Mouse (Mus musculus): ENCODE data around the gene BC030867. TPM values are rescaled to one million over a fixed set of nuclear protein-coding genes. Genes with fewer than 3 reads are reported as not detected.
A peak's percentile ranks its signal among the peaks of the same experiment; 100 is the strongest.

Gene BC030867
- polyA plus RNA-seq, 1 experiment from 2014 or later, result 6.3 TPM

GRCm38 (mm10) chr11:102258095-102258494 is 9.4 kb downstream of the BC030867 start:
- H3K4me3 ChIP-seq (ENCODE audit: low read depth, low read length), result no peak overlapping the region
- ATAC-seq (no peak), DNase-seq (ENCODE audit: low spot score) (no peak)
- H3K9me3 ChIP-seq (replicated peaks; ENCODE audit: control insufficient read depth, low read length), result no peaks in the 10 kb centered on the region
- H3K36me3 ChIP-seq (ENCODE audit: control insufficient read depth, insufficient read depth, low read length), result peaks cover 22% of the 10 kb centered on the region
- no peaks in the 10 kb centered on the region for H3K4me1 ChIP-seq (ENCODE audit: control insufficient read depth, insufficient read depth, low read length)
- H3K27me3 ChIP-seq (replicated peaks; ENCODE audit: control insufficient read depth, insufficient read depth, low read length), result no peaks in the 10 kb centered on the region
- H3K27ac ChIP-seq (ENCODE audit: low read depth, low read length), result 0 out of 2 replicates have a peak overlapping the region, but pooled peaks have one; percentile 21
- 83% methylated on average over 6 of the region's 6 CpGs for WGBS
- no peak overlapping the region for H3K4me2 ChIP-seq (ENCODE audit: low read length)
- H3K9ac ChIP-seq (ENCODE audit: low read length), result no peak overlapping the region

- no peak for ATAC-seq
- no peaks in the 10 kb centered on the region for H3K9me3 ChIP-seq (replicated peaks; ENCODE audit: control insufficient read depth, low read length)
- WGBS, result 89% methylated on average over 3 of the region's 3 CpGs
Measured at GRCm38 (mm10) chr11:102258521-102258920, 9.8 kb downstream of the BC030867 start.

GRCm38 (mm10) chr11:102263211-102263610 is 14.5 kb downstream of the BC030867 start:
- H3K36me3 ChIP-seq (ENCODE audit: control insufficient read depth, insufficient read depth, low read length), result peaks cover 18% of the 10 kb centered on the region
- no peak overlapping the region for H3K4me2 ChIP-seq (ENCODE audit: low read length)
- no peak overlapping the region for H3K4me3 ChIP-seq (ENCODE audit: low read depth, low read length)
- DNase-seq (ENCODE audit: low spot score) (no peak), ATAC-seq (no peak)
- H3K4me1 ChIP-seq (ENCODE audit: control insufficient read depth, insufficient read depth, low read length), result 0 out of 2 replicates have a peak, but pooled peaks cover 4% of the 10 kb centered on the region
- WGBS, result 90% methylated on average over 7 of the region's 7 CpGs
- H3K27me3 ChIP-seq (replicated peaks; ENCODE audit: control insufficient read depth, insufficient read depth, low read length), result no peaks in the 10 kb centered on the region
- no peaks in the 10 kb centered on the region for H3K9me3 ChIP-seq (replicated peaks; ENCODE audit: control insufficient read depth, low read length)
- no peak overlapping the region for H3K9ac ChIP-seq (ENCODE audit: low read length)
- H3K27ac ChIP-seq (ENCODE audit: low read depth, low read length), result no peak overlapping the region

More at GRCm38 (mm10) chr11:102258521-102258920, 9.8 kb downstream of the BC030867 start:
- Histone ChIP-seq H3K4me1 (ENCODE audit: control insufficient read depth, insufficient read depth, low read length) (no peaks in the 10 kb centered on the region), H3K36me3 (ENCODE audit: control insufficient read depth, insufficient read depth, low read length) (peaks cover 22% of the 10 kb centered on the region), H3K27ac (ENCODE audit: low read depth, low read length) (no peak overlapping the region), H3K27me3 (replicated peaks; ENCODE audit: control insufficient read depth, insufficient read depth, low read length) (no peaks in the 10 kb centered on the region), H3K9ac (ENCODE audit: low read length) (no peak overlapping the region), H3K4me3 (ENCODE audit: low read depth, low read length) (no peak overlapping the region), H3K4me2 (ENCODE audit: low read length) (no peak overlapping the region)
- DNase-seq (ENCODE audit: low spot score), result no peak

- no peak overlapping the region for H3K27ac ChIP-seq (ENCODE audit: low read depth, low read length)
- H3K9me3 ChIP-seq (replicated peaks; ENCODE audit: control insufficient read depth, low read length), result no peaks in the 10 kb centered on the region
- ATAC-seq (no peak), DNase-seq (ENCODE audit: low spot score) (no peak)
- H3K36me3 ChIP-seq (ENCODE audit: control insufficient read depth, insufficient read depth, low read length), result peaks cover 11% of the 10 kb centered on the region
- no peak overlapping the region for H3K4me3 ChIP-seq (ENCODE audit: low read depth, low read length)
- 62% methylated on average over 14 of the region's 14 CpGs for WGBS
- H3K27me3 ChIP-seq (replicated peaks; ENCODE audit: control insufficient read depth, insufficient read depth, low read length), result no peaks in the 10 kb centered on the region
- H3K4me1 ChIP-seq (ENCODE audit: control insufficient read depth, insufficient read depth, low read length), result 0 out of 2 replicates have a peak, but pooled peaks cover 4% of the 10 kb centered on the region
- H3K9ac ChIP-seq (ENCODE audit: low read length), result no peak overlapping the region
- H3K4me2 ChIP-seq (ENCODE audit: low read length), result no peak overlapping the region
Measured at GRCm38 (mm10) chr11:102265816-102266215, 17.1 kb downstream of the BC030867 start.

GRCm38 (mm10) chr11:102266631-102267355 is 18.1 kb downstream of the BC030867 start:
- Histone ChIP-seq H3K9ac (ENCODE audit: low read length) (no peak overlapping the region), H3K4me1 (ENCODE audit: control insufficient read depth, insufficient read depth, low read length) (0 out of 2 replicates have a peak, but pooled peaks cover 4% of the 10 kb centered on the region), H3K4me2 (ENCODE audit: low read length) (no peak overlapping the region), H3K27ac (ENCODE audit: low read depth, low read length) (0 out of 2 replicates have a peak overlapping the region, but pooled peaks have one; percentile 33), H3K9me3 (replicated peaks; ENCODE audit: control insufficient read depth, low read length) (no peaks in the 10 kb centered on the region), H3K36me3 (ENCODE audit: control insufficient read depth, insufficient read depth, low read length) (peaks cover 9% of the 10 kb centered on the region), H3K27me3 (replicated peaks; ENCODE audit: control insufficient read depth, insufficient read depth, low read length) (no peaks in the 10 kb centered on the region), H3K4me3 (ENCODE audit: low read depth, low read length) (no peak overlapping the region)
- no peak for DNase-seq (ENCODE audit: low spot score)
- ATAC-seq, result peak; percentile 29; the same call in 1 of the 2 replicates
- WGBS, result 81% methylated on average over 8 of the region's 8 CpGs

- Histone ChIP-seq H3K27ac (ENCODE audit: low read depth, low read length) (0 out of 2 replicates have a peak overlapping the region, but pooled peaks have one; percentile 33), H3K4me1 (ENCODE audit: control insufficient read depth, insufficient read depth, low read length) (0 out of 2 replicates have a peak, but pooled peaks cover 4% of the 10 kb centered on the region), H3K9me3 (replicated peaks; ENCODE audit: control insufficient read depth, low read length) (no peaks in the 10 kb centered on the region), H3K4me3 (ENCODE audit: low read depth, low read length) (no peak overlapping the region), H3K9ac (ENCODE audit: low read length) (no peak overlapping the region), H3K27me3 (replicated peaks; ENCODE audit: control insufficient read depth, insufficient read depth, low read length) (no peaks in the 10 kb centered on the region), H3K4me2 (ENCODE audit: low read length) (no peak overlapping the region), H3K36me3 (ENCODE audit: control insufficient read depth, insufficient read depth, low read length) (peaks cover 2% of the 10 kb centered on the region)
- WGBS, result 11% methylated on average over 11 of the region's 11 CpGs
- peak; percentile 90 for DNase-seq (ENCODE audit: low spot score)
- ATAC-seq, result peak; percentile 81; the same call in 1 of the 2 replicates
Measured at GRCm38 (mm10) chr11:102267480-102267879, 18.8 kb downstream of the BC030867 start.

- 0 out of 2 replicates have a peak, but pooled peaks cover 4% of the 10 kb centered on the region for H3K4me1 ChIP-seq (ENCODE audit: control insufficient read depth, insufficient read depth, low read length)
- no peak within 1 kb of the TSS for H3K4me2 ChIP-seq (ENCODE audit: low read length)
- WGBS, result 82% methylated on average over 12 of the region's 12 CpGs
- no peaks in the 10 kb centered on the region for H3K27me3 ChIP-seq (replicated peaks; ENCODE audit: control insufficient read depth, insufficient read depth, low read length)
- H3K27ac ChIP-seq (ENCODE audit: low read depth, low read length), result no peak within 1 kb of the TSS
- H3K4me3 ChIP-seq (ENCODE audit: low read depth, low read length), result no peak within 1 kb of the TSS
- no peaks in the 10 kb centered on the region for H3K9me3 ChIP-seq (replicated peaks; ENCODE audit: control insufficient read depth, low read length)
- H3K36me3 ChIP-seq (ENCODE audit: control insufficient read depth, insufficient read depth, low read length), result no peaks in the 10 kb centered on the region
- no peak for ATAC-seq
- H3K9ac ChIP-seq (ENCODE audit: low read length), result no peak within 1 kb of the TSS
- no peak for DNase-seq (ENCODE audit: low spot score)
Measured at GRCm38 (mm10) chr11:102268520-102269244, 20.0 kb downstream of the BC030867 start, which contains the start of gene Asb16. Gene Asb16 (plus strand): TSS chr11:102268743.

- Histone ChIP-seq H3K27ac (ENCODE audit: low read depth, low read length) (no peak overlapping the region), H3K36me3 (ENCODE audit: control insufficient read depth, insufficient read depth, low read length) (no peaks in the 10 kb centered on the region), H3K4me2 (ENCODE audit: low read length) (peak overlapping the region; percentile 68), H3K4me3 (ENCODE audit: low read depth, low read length) (peak overlapping the region; percentile 31), H3K27me3 (replicated peaks; ENCODE audit: control insufficient read depth, insufficient read depth, low read length) (0 out of 2 replicates have a peak, but pooled peaks cover 5% of the 10 kb centered on the region), H3K9ac (ENCODE audit: low read length) (peak overlapping the region; percentile 59), H3K9me3 (replicated peaks; ENCODE audit: control insufficient read depth, low read length) (no peaks in the 10 kb centered on the region), H3K4me1 (ENCODE audit: control insufficient read depth, insufficient read depth, low read length) (peaks cover 3% of the 10 kb centered on the region; the same call in 1 of the 2 replicates)
- DNase-seq (ENCODE audit: low spot score) (peak; percentile 53), ATAC-seq (peak; percentile 57; the same call in 1 of the 2 replicates)
- under 1% methylated on average over 33 of the region's 33 CpGs for WGBS
Measured at GRCm38 (mm10) chr11:102276411-102276915, 27.8 kb downstream of the BC030867 start.

Measured in forebrain, embryonic 14.5 days (tissue).